Mouse (Mus musculus): ENCODE measurements around the gene Rnf216.

- TF ChIP-seq CTCF (IDR thresholded peaks at IDR 0.05; ENCODE audit: borderline replicate concordance, control insufficient read depth, extremely low read depth, insufficient read depth, low read length, poor library complexity) (no peak), POLR2A (IDR thresholded peaks at IDR 0.05; ENCODE audit: control insufficient read depth, extremely low read depth, insufficient read depth, low read length, poor library complexity) (no peak)
Measured at GRCm38 (mm10) chr5:143059182-143059581, 53.6 kb downstream of the Rnf216 start.
